Mouse (Mus musculus) embryonic fibroblast, embryonic 13.5 days (primary cell): ENCODE measurements around the gene Spats1. TPM values are rescaled to one million over a fixed set of nuclear protein-coding genes. Genes with fewer than 3 reads are reported as not detected.
"Not testable (repeated sequence)": the region's sequence is repeated elsewhere in the genome, so short reads cannot be mapped to it uniquely, and the experiment has no call there.

ENCODE experiments used
- H3K27ac ChIP-seq: 2 replicates; pipeline ENCODE4 v1.5.1; 2012; ENCODE audit warnings: low read length, control low read depth, inconsistent platforms; ENCODE audit not compliant: insufficient read depth
- H3K4me1 ChIP-seq: 2 replicates; pipeline ENCODE4 v1.6.1; 2011; ENCODE audit warnings: low read length; ENCODE audit not compliant: control insufficient read depth, insufficient read depth
- H3K4me3 ChIP-seq: 2 replicates; pipeline ENCODE4 v1.5.1; 2011; ENCODE audit warnings: mild to moderate bottlenecking, control low read depth, low read length; ENCODE audit not compliant: insufficient read depth
- CTCF ChIP-seq: IDR thresholded peaks from 2 replicates; pipeline ENCODE4 v1.5.1; 2011; ENCODE audit warnings: mild to moderate bottlenecking, control low read depth, low read length, moderate library complexity, borderline replicate concordance; ENCODE audit not compliant: insufficient read depth
- POLR2A ChIP-seq: IDR thresholded peaks from 2 replicates; pipeline ENCODE4 v1.6.1; 2011; ENCODE audit warnings: low read depth, mild to moderate bottlenecking, control low read depth, low read length, moderate library complexity
- polyA plus RNA-seq: library from polyadenylated mRNA; stranded (reverse); fragments of >200 nt; gene quantifications from 2 replicates; pipeline ENCODE4 v1.2.4, GENCODE M21; 2011; ENCODE audit warnings: low read depth; ENCODE audit not compliant: missing spikeins, insufficient read length

The Spats1 gene
- polyA plus RNA-seq, 1 experiment = 0.58 TPM

- TF ChIP-seq CTCF (no peak), POLR2A (no peak)
- no peak overlapping the region for H3K27ac ChIP-seq
- no peak overlapping the region for H3K4me3 ChIP-seq
- H3K4me1 ChIP-seq = no peaks in the 10 kb centered on the region
These were observed 22.9 kb downstream of the Spats1 start for GRCm38 (mm10) chr17:45452271-45452670.

- no peak for TF ChIP-seq CTCF
- TF ChIP-seq POLR2A = no peak
- Histone ChIP-seq H3K27ac (no peak overlapping the region), H3K4me3 (no peak overlapping the region)
These were observed 25.1 kb downstream of the Spats1 start for GRCm38 (mm10) chr17:45450153-45450552.

GRCm38 (mm10) chr17:45449586-45449985 lies 25.6 kb downstream of the Spats1 start:
- TF ChIP-seq POLR2A (no peak), CTCF (no peak)
- Histone ChIP-seq H3K4me3 (no peak overlapping the region), H3K4me1 (no peaks in the 10 kb centered on the region; the same call in 1 of the 2 replicates), H3K27ac (no peak overlapping the region)

More at GRCm38 (mm10) chr17:45450153-45450552, 25.1 kb downstream of the Spats1 start:
- H3K4me1 ChIP-seq = no peaks in the 10 kb centered on the region; the same call in 1 of the 2 replicates

DNA sequence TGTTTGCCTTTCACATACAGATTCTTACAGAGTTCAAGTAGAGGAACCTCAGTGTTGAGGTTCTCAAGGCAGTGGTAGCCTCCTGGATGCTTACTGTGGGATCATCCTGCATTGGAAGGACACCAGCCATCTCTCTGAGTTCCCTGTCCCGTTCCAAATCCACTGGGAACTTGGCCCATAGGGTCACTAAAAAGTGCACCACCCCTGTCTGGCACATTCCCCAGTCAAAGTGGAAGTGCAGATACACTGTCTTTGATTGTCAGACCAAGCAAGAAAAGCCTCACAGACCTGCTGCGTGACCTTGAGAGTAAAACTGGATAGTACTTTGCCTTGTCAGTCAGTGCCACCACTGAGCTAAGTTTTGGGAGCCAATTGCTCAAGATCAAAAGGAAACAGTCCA lies 28.2 kb downstream of the Spats1 start:
- Histone ChIP-seq H3K4me3 (no peak overlapping the region), H3K4me1 (no peaks in the 10 kb centered on the region; the same call in 1 of the 2 replicates), H3K27ac (no peak overlapping the region)
- no peak for TF ChIP-seq CTCF
- no peak for TF ChIP-seq POLR2A

DNA sequence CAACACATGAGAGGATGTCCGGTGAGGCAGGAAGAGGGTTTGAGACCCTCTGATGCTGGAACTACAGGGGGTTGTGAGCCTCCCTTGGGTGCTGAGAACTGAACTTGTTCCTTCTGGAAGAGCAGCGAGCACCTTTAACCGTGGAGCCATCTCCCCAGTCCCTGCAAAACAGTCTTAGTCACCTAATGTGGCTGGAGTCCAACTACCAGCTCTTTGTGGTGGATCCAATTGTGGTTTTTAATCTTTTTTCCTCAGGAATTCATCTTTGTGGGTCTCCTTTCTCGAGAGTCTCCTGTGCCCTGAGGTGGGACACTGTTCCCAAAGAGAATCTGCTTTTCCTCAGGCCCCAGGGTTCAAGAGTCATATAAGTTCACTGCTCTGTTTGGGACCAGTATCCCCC lies 29.3 kb downstream of the Spats1 start:
- H3K4me3 ChIP-seq = no peak overlapping the region
- no peak for TF ChIP-seq CTCF
- no peak for TF ChIP-seq POLR2A
- no peak overlapping the region for H3K27ac ChIP-seq
- no peaks in the 10 kb centered on the region; the same call in 1 of the 2 replicates for H3K4me1 ChIP-seq

- peak overlapping the region; percentile 88 for H3K4me3 ChIP-seq
- no peak overlapping the region for H3K27ac ChIP-seq
- TF ChIP-seq CTCF = no peak
- no peak for TF ChIP-seq POLR2A
- H3K4me1 ChIP-seq = peaks cover 5% of the 10 kb centered on the region; the same call in 1 of the 2 replicates
These were observed 41.0 kb downstream of the Spats1 start for GRCm38 (mm10) chr17:45434262-45434590.

DNA sequence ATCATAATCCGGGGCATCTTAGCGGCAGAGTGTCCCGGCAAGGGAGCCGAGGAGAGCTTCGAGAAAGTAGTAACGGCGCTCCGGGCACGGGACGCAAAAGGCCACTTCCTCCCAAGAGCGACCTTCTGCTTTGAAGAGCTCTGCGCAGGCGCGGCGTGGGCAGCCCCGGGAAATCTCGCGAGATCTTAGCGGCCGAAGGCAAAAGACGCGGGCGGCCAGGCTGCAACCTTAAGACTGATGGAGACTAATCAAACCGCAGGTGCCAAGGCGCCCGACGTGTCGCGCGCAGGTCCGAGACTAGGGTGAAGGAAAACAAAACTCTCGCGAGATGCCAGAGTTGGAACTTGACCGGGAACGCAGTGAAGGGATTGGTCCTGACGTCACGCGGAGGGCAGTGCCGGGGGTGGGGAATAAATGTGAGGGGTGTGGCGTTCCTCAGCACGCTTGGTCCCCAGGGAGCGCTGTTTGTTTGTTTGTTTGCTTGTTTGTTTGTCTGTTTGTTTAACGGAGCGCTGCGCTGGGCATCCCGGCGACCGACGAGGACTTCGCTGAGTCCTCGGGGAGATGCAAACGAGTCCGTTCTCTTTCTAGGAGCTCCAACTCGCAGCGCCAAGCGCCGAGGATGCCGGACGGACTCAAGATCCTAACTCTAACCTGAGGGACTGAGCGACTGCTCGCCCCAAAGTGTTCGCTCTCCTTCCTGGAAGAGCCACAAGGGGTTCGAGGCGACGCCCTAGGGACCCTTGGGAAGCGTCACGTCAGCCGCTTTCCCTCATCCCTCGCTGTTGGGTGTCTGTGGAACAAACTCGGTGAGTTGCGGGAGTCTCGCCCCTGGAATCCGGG lies 41.6 kb downstream of the Spats1 start, which contains the start of gene Cdc5l:
Gene Cdc5l, minus strand, starts transcription at position 319 of the 843 bp plus-strand sequence.
- Histone ChIP-seq H3K27ac (peak within 1 kb of the TSS; percentile 91), H3K4me1 (peaks cover 5% of the 10 kb centered on the region; the same call in 1 of the 2 replicates), H3K4me3 (peak within 1 kb of the TSS; percentile 88)
- TF ChIP-seq CTCF (no peak), POLR2A (peak; percentile 94)

DNA sequence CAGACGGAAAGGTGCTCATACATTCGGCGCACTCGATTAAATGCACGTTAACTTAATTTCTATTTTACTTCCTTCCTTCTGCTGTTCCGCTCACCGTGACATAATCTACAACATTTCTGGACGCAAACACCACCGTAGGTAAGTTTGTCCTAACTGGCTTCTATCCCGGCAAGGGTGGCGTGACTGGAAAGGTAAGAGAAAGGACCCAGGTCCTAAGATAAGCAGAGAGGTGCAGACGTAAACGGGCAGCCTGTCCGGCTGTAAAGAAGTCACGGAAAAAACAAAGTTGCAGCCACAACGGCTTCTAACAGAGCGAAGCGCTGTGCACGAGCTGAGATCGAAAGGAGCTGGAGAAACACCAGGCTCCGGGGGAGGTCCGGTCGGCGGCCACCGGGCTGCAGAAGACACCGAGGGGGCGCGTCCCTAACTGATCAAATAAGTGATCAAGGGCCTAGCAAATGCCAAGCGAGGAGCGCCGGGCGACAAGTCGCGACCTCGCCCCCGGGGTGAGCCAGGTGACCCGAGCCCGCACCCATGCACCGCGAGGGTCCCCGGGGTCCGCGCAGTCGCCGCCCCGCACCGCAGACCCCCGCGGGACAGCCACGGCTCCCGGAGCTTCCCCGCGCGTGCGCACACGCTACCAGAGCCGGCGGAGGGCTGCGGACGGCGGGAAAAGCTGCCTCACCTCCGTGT lies 42.4 kb downstream of the Spats1 start:
- Histone ChIP-seq H3K27ac (peak overlapping the region; percentile 91), H3K4me1 (peaks cover 5% of the 10 kb centered on the region; the same call in 1 of the 2 replicates), H3K4me3 (peak overlapping the region; percentile 88)
- TF ChIP-seq CTCF (no peak), POLR2A (no peak)

GRCm38 (mm10) chr17:45432007-45432406 lies 43.2 kb downstream of the Spats1 start:
- H3K4me1 ChIP-seq = peaks cover 5% of the 10 kb centered on the region; the same call in 1 of the 2 replicates
- TF ChIP-seq POLR2A (no peak), CTCF (no peak)

DNA sequence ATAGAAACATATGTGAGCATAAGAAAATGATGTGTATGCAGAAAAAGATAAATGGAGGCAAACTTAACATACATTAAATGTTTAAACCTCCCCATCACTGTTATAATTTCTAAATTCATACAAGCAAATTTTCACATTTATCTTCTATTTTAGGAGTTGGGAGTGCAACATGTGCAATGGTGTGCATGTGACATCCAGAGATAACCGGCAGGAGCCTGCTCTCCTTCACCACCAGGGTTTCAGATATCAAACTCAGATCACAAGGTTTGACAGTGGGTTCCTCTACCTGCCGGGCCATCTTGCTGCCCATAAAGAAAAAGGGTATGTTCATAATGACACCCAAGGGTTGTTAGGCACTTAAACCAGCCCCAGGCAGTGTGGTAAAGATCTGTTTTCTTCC lies 57.8 kb downstream of the Spats1 start:
- Histone ChIP-seq H3K4me1 (no peaks in the 10 kb centered on the region), H3K4me3 (no peak overlapping the region), H3K27ac (no peak overlapping the region)
- TF ChIP-seq CTCF (no peak), POLR2A (no peak)

More at GRCm38 (mm10) chr17:45432007-45432406, 43.2 kb downstream of the Spats1 start:
- peak overlapping the region; percentile 88 for H3K4me3 ChIP-seq
- H3K27ac ChIP-seq = no peak overlapping the region

DNA sequence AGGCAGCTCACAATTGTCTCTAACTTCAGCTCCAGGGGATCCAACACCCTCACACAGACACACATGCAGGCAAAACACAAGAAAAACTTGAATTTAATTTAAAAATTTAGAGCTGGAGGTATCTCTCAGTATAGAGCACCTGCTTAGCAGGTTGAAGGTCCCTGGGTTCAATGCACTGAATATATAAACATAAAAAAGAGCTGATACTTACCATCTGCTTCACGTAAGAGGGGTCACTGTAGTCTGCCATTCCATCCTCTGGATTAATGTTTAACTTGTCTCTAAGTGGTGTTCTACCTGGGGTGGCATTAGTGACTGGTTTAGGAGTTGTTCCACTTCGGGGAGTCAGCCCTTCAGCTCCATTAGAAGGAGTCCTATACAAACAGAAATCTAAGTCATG lies 63.6 kb downstream of the Spats1 start:
- H3K4me3 ChIP-seq, H3K27ac ChIP-seq, H3K4me1 ChIP-seq: not testable (repeated sequence)
